Mouse (Mus musculus) A20 (cell line): ENCODE measurements around the gene Tuba1c.
"Not testable (repeated sequence)": the region's sequence is repeated elsewhere in the genome, so short reads cannot be mapped to it uniquely, and the experiment has no call there.

Experiments used
- DNase-seq: peaks from one replicate; pipeline ENCODE4 v3.0.0-alpha.2; 2011; ENCODE audit warnings: low read depth, low spot score

The Tuba1c gene

DNA sequence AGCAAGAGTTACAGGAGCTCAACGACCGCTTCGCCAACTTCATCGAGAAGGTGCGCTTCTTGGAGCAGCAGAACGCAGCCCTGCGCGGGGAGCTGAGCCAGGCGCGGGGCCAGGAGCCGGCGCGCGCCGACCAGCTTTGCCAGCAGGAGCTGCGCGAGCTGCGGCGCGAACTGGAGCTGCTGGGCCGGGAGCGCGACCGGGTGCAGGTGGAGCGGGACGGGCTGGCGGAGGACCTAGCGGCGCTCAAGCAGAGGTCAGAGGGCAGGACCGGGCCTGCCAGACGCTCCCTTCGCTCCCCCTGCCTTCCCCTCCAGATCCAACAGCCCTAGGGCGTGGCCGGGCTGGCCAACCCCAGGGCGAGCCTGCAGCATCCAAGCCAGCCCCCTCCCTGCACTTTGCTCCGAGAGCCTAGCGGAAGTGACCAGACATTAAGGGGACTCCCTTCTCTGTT, 25.8 kb downstream of the Tuba1c start:
- DNase-seq: no peak

DNA sequence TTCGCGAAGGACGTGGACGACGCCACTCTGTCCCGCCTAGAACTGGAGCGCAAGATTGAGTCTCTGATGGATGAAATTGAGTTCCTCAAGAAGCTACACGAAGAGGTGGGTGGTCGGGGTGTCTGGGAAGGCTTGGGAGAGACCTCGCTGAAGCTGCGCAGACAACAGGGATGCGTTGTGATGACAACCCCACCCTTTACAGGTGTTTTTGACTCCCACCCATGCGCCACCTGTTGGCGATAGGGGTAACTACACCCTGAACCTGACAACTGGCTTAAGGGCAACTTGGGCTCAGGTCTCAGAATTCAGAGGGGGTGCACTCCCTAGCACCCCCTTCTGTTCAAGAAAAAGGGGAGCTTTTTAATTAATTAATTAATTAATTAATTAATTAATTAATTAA, 26.6 kb downstream of the Tuba1c start:
- DNase-seq: peak; percentile 62

DNA sequence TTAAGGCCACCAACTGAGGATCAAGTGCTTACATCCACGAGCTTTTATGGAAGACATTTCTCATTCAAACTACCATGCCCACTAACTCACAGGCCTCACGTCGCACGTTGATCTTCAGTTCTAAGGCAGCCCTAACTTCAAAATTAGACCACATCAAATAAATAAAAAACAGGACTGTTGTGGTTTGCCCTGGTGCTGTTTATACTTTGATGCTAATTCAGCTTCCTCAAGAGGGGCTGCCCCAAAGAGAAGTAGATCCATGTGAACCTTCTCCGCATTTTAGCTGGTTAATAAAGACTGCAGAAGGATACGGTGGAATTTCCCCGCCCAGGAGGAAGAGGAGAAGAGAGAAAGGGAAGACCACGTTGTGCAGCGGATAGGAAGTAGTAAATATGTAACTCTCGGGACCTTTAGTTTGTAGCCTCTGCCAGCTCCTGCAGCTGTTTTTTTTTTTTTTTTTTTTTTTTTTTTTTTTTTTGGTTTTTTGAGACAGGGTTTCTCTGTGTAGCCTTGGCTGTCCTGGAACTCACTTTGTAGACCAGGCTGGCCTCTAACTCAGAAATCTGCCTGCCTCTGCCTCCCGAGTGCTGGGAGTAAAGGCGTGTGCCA, 36.0 kb downstream of the Tuba1c start:
- peak; percentile 30 for DNase-seq

DNA sequence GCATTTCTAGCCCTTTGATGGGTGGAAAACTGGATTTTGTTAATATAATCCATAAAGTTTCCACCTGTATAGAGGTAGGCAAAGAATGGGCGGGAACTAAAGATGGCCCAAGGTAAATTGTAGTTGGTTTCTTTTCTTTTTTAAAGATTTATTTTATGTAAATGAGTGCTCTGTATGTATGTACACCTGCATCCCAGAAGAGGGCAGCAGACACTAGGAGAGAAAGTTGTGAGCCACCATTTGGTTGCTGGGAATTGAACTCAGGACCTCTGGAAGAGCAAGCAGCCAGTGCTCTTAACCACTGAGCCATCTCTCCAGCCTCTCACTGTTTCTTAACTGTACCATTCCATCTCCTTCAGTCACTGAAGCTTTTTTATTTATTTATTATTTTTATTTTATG, 42.3 kb downstream of the Tuba1c start:
- no peak for DNase-seq

DNA sequence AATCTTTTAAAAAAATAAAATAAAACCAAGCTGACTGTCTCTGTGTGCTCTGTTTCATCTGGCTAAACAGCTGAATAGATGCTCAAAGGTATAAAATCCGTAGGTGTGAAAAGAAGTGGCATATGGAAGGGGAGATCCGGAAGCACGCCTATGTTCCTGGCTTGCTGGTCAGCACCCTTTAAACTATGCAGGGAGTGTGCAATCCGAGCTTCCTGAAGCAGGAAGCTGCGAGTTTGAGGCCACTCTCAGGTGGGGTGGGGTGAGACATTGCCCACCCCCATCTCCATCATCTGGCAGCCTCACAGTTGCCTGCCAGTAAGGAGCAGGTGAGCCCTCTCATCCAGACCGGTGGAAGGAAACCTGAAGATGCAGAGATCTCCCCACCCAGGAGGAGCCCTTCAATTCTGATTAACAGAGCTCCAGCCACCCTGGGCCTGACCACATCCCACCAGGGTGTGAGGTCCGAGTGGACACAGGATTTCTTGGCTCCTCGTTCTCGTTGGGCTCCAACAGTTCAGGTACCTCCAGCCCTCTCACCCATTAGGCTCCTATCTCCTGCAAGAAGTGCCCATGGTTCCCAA, 44.4 kb downstream of the Tuba1c start, which contains the start of gene Troap:
Gene Troap, plus strand, starts transcription at position 557 of the 581 bp plus-strand sequence.
- DNase-seq: no peak

DNA sequence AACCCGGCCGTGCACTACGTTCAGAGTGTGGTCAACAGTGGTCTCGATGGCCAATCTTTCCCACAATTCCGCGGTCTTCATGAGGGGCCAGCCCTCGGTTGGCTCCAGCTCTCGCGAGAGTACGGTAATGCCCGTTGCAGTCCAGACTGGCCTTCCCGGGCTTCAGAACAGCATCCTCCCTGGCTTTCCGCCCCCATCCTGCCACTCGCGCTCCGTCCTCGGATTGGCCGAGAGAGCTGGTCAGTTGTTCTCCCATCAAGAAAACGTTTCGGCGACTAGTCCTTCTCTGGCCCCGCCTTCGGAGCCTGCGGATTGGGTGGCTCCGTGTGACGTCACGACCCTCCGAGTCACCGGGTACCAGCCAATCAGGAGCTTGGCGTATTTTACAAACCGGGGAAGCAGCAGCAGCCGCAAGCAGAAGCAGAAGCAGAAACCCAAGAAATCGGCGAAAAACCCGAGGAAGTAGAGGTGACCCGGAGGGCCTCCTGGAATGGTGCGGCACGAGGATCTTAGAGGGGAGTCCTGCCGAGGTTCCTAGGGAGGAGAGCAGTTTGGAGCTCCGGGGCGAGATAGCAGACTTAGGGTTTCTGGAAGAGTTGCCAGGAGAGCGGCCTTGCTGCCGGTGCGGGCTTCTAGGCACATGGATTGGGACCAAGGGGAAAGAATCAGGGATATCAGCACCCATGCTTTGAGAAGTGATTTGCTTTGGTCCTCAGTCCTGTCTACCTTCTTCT, 45.1 kb downstream of the Tuba1c start:
- peak; percentile 98 for DNase-seq

DNA sequence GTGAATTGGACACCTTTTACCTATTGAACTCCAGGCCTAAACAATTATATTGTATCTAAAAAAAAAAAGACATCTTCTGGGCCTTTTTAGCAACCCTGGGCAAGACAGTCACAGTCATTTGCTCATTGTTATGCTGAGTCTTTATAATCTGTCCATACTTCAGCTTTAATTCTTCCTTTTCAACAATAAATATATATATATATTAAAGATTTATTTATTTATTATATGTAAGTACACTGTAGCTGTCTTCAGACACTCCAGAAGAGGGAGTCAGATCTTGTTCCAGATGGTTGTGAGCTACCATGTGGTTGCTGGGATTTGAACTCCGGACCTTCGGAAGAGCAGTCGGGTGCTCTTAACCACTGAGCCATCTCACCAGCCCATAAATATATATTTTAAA, 46.3 kb downstream of the Tuba1c start:
- DNase-seq: not testable (repeated sequence)

DNA sequence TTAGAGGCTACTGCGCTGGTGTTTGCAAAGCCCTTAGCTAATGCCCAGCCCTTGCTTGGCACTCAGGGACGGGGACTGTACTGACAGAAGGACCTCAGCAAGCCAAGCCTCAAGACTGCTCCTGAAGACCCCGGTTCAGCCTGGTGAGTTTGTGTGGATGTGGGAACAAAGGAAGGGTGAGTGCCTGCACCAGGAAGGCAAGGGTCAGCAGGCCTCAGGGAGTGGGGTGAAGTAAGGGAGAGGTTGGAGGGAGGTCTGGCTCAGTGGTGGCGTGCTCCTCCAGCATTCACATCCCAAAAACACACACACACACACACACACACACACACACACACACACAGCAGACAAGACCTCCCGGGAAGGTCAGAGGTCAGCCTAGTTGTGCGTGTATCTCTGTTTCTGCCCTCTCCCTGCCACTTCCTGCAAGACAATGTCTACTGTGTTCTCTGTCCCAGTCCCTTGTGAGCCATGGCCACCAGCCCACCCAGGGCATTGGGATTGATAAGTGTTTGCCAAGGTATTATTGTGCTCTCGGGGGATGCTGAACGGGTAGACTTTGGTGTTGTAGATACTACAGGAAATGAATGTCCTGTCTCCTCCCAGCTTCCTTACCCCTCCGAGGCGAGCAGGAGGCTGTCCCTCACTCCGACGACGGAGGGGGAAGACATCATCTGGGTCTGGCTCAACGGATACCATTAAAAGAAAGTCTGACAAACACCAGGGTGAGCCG, 48.7 kb downstream of the Tuba1c start:
- DNase-seq: no peak

DNA sequence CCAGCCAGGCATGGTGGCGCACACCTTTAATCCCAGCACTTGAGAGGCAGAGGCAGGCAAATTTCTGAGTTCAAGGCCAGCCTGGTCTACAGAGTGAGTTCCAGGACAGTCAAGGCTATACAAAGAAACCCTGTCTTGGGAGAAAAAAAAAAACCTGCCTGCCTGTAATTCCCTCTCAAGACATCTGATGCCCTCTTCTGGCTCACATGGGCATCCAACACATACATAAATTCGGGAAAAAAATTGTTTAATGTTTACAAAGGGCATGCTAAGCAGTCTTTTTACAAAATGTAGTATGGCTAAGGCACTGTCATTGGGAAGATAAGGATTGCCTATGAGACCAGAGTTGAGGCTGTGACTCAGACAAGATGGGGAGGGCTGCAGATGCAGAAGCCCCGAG, 50.1 kb downstream of the Tuba1c start:
- no peak for DNase-seq

DNA sequence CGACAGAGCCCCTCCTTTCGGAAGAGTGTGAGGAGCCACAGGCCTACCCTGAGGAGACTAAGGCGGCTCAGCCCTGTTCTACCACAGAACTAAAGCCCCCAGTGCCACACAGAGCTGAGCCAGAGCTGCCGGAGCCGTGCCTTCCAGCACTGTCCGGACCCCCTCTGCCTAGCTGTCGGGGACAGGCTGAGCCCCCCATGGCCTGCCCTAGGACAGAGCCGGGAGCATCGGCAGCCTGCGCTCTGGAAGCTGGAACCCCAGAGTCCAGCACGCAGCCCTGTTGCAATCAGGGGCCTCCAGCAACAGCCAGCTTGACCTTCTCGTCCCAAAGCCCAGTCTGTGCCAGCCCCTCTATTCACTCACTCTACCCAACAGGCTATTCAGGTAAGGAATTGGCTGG, 52.6 kb downstream of the Tuba1c start:
- no peak for DNase-seq

DNA sequence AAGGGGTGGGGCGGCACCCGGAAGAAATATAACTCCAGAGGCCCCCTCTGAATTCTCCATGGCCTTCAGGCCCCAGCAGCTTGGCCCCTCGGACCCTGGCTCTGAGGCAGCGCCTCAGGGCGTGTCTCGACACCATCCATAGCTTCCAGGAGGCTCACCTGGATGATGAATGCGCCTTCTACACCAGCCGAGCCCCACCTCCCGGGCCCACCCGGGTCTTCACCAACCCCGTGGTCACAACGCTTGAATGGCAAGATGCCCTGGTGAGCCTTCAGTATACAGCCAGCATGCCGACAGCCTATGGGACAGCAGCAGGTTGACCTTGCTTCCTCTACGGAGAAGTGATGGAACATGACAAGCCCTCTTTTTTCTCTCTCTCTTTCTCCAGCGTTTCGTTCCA, 53.1 kb downstream of the Tuba1c start:
- DNase-seq: no peak

DNA sequence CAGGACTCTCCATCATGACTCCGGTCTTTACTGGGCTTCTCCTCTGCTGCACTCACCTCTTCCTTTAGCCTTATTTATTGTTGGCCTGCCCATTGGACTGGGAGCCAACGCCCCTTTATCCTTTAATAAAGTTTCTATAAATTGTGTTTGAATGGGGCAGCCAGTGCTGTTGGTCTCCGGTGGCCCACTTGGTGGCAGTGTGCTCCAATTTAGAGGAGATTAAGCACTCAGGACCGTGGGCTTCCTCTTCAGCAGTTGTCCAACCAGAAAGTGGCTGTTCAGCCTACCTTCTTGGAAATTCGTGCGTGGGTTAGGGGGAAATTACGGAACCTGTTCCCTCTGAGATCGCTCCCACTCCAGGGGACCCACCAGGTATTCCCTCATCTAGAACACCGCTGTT, 53.6 kb downstream of the Tuba1c start:
- DNase-seq: peak; percentile 43

DNA sequence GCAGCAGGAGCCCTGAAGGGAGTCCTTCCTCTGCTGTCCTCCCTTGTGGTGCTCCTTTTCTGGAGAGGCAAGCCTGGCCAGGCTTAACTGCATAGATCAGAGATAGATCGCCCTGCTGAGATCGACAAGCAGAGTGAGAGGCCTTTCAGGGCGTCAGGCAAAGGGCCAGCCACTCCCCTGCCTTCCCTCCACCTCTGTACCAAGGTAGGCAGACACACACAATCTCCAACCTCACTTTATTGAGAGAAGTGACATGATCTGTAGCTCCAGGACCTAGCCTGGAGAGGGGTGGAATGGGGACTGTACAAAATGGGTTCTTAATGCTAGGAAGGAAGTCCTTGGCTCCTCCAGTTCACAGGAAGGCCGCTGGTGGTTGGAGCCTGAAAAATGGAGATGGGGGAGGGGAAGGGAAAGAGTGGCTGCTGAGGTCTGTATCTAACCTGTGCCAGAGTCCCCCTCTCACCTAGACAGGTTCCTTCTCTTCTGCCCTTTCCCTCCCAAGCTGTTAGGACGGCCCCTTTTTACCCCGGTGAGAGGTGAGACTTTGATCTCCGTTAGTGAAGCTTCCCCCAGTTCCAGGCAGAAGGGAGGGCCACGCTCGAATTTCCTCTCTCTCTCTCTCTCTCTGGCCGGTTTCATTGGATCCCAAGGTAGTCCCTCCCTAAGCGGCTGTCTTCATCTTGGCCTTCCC, 54.3 kb downstream of the Tuba1c start:
- DNase-seq: no peak

DNA sequence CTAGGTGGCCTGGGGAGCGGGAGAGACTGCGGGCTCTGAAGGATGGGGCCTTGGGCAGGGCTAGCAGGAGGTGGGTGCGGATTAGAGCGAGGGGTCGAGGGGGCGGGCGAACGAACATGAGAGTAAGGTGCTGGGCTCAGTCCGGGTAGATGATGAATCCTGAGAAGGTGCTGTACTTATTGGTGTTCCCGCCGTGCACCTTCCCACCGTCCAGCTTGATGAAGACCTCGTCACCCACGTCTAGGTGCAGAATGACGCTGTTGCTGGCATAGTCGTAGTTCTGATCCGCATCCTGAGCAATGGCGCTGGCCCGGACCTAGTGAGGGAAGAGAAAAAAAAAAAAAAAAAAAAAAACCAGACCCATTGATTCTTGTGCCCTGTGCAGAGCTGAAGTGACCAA, 54.9 kb downstream of the Tuba1c start:
- DNase-seq: no peak

DNA sequence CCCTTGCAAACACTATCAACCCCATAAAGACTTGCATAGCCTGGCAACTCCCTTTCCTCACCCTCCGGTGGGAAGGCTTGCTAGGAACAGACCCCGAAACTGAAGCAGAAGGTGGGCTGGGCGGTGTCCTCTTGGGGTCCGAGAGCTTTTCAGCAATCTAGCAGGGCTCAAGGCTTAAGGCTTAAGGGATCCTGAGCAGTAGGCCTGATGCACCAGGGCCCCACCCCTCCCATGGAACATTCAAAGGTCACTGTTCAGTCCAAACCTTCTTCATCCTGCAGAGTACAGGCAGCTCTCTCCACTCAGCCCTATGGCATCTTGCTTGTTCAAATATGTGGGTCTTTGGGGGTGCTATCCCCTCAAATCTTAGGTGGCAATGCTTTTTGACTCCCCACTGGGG, 56.3 kb downstream of the Tuba1c start:
- DNase-seq: no peak

DNA sequence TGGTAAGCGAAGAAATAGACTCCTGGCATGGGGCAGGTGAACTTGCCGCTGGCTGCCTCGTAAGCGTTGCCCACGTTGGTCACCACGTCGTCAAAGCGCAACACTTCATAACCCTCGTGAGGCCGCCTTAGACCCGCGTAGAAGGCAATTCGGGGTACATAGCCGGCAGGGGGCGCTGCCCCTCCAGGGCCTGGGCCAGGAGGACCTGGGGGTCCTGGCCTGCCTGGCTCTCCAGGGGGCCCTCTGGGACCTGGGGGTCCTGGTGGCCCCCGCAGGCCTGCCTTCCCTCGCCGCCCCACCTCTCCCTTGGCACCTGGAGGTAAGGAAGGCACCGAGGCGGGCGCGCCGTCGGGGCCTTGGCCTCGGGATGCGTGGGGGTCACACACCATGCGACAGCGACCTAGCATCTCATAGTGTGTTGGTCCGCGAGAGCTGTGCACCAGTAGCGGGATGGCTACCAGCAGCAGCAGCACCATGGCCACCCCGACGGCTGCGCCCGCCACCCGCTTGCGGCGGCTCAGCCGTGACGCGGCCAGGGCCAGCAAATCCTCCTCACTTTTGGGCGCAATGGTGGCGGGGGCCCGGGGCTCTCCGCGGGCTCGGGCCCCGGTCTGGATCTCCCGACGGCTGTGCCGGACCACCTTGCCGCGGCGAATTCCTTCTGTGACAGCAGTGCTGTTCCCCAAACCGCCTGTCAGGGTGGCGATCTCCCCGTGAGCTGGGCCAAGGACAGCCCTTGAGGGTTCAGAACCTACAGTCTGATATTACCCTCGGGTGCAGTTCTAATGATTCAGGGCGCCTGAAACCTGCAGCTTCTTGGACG, 57.8 kb downstream of the Tuba1c start, which contains the start of gene C1ql4:
Gene C1ql4, minus strand, starts transcription at position 565 of the 823 bp plus-strand sequence.
- DNase-seq: no peak
